Mouse (Mus musculus): ENCODE measurements at regions not wholly inside any gene's neighbourhood (a gene's known extent, or its start where the extent isn't known, plus 50 kb on each side); places are given as distances from the start of the nearest gene placed in this dataset.

GRCm38 (mm10) chr1:184447911-184448310, 284.5 kb downstream of the Hlx start:
- H3K36me3 ChIP-seq (ENCODE audit: control insufficient read depth in 1 of 2, insufficient read depth in 2 of 2, low read length in 2 of 2) = no peaks in the 10 kb centered on the region
- no peaks in the 10 kb centered on the region for H3K4me1 ChIP-seq (ENCODE audit: control insufficient read depth in 1 of 2, insufficient read depth in 2 of 2, low read length in 2 of 2)
- H3K27me3 ChIP-seq (ENCODE audit: control insufficient read depth in 1 of 2, insufficient read depth in 2 of 2, low read length in 2 of 2) = no peaks in the 10 kb centered on the region; a peak in 1 of 4 replicates
- H3K27ac ChIP-seq (ENCODE audit: control insufficient read depth, low read depth, low read length) = no peak overlapping the region
- H3K9me3 ChIP-seq (replicated peaks; ENCODE audit: insufficient read depth, low read length) = no peaks in the 10 kb centered on the region
- no peak overlapping the region for H3K9ac ChIP-seq (ENCODE audit: control insufficient read depth, low read depth, low read length, poor library complexity, severe bottlenecking)
- peak; percentile 54 for DNase-seq (ENCODE audit: low read depth, low spot score)
- H3K4me3 ChIP-seq (ENCODE audit: control insufficient read depth in 1 of 2, insufficient read depth in 1 of 2, low read depth in 2 of 2, low read length in 2 of 2) = no peak overlapping the region
- no peaks in the 10 kb centered on the region for H3K79me2 ChIP-seq (ENCODE audit: control insufficient read depth, insufficient read depth, low read length, poor library complexity)
- TF ChIP-seq MYC (IDR thresholded peaks at IDR 0.05; ENCODE audit: low read depth, low read length) (no peak), RAD21 (IDR thresholded peaks at IDR 0.05; ENCODE audit: low read depth, low read length) (peak; percentile 60), TBP (IDR thresholded peaks at IDR 0.05; ENCODE audit: low read depth, low read length) (no peak), SMC3 (IDR thresholded peaks at IDR 0.05; ENCODE audit: low read depth, low read length) (peak; percentile 88), MAFK (IDR thresholded peaks at IDR 0.05; ENCODE audit: borderline replicate concordance, low read depth, low read length) (no peak), CTCF (IDR thresholded peaks at IDR 0.05 in 2 of 3, conservative IDR thresholded peaks at IDR 0.05 in 1 of 3; ENCODE audit: control insufficient read depth in 1 of 3, insufficient read depth in 1 of 3, low read depth in 2 of 3, low read length in 3 of 3, poor library complexity in 1 of 3, severe bottlenecking in 1 of 3) (peak; percentile 64 to 77 (median 75)), ZC3H11A (IDR thresholded peaks at IDR 0.05; ENCODE audit: low read depth, low read length) (peak; percentile 69), TAL1 (IDR thresholded peaks at IDR 0.05; ENCODE audit: low read length) (no peak), ELF1 (IDR thresholded peaks at IDR 0.05; ENCODE audit: low read depth, low read length) (no peak), ZNF384 (IDR thresholded peaks at IDR 0.05; ENCODE audit: low read depth, low read length) (0 out of 2 replicates have a peak, but pooled peaks have one; percentile 10), RCOR1 (IDR thresholded peaks at IDR 0.05; ENCODE audit: low read depth, low read length) (no peak)

GRCm38 (mm10) chr1:184447161-184447667, 285.2 kb downstream of the Hlx start:
- H3K79me2 ChIP-seq (ENCODE audit: control insufficient read depth, insufficient read depth, low read length, poor library complexity) = no peaks in the 10 kb centered on the region
- H3K27me3 ChIP-seq (ENCODE audit: control insufficient read depth in 1 of 2, insufficient read depth in 2 of 2, low read length in 2 of 2) = no peaks in the 10 kb centered on the region; a peak in 1 of 4 replicates
- H3K36me3 ChIP-seq (ENCODE audit: control insufficient read depth in 1 of 2, insufficient read depth in 2 of 2, low read length in 2 of 2) = no peaks in the 10 kb centered on the region
- H3K4me1 ChIP-seq (ENCODE audit: control insufficient read depth in 1 of 2, insufficient read depth in 2 of 2, low read length in 2 of 2) = no peaks in the 10 kb centered on the region
- no peak for DNase-seq (ENCODE audit: low read depth, low spot score)
- no peak overlapping the region for H3K27ac ChIP-seq (ENCODE audit: control insufficient read depth, low read depth, low read length)
- H3K9ac ChIP-seq (ENCODE audit: control insufficient read depth, low read depth, low read length, poor library complexity, severe bottlenecking) = no peak overlapping the region
- H3K4me3 ChIP-seq (ENCODE audit: control insufficient read depth in 1 of 2, insufficient read depth in 1 of 2, low read depth in 2 of 2, low read length in 2 of 2) = no peak overlapping the region
- TF ChIP-seq RCOR1 (IDR thresholded peaks at IDR 0.05; ENCODE audit: low read depth, low read length) (no peak), POLR2AphosphoS2 (IDR thresholded peaks at IDR 0.05; ENCODE audit: low read length) (no peak), MYC (IDR thresholded peaks at IDR 0.05; ENCODE audit: low read depth, low read length) (no peak)
- H3K9me3 ChIP-seq (replicated peaks; ENCODE audit: insufficient read depth, low read length) = no peaks in the 10 kb centered on the region

- Histone ChIP-seq H3K27me3 (ENCODE audit: control insufficient read depth in 1 of 2, insufficient read depth in 2 of 2, low read length in 2 of 2) (no peaks in the 10 kb centered on the region), H3K9ac (ENCODE audit: control insufficient read depth, low read depth, low read length, poor library complexity, severe bottlenecking) (no peak overlapping the region), H3K36me3 (ENCODE audit: control insufficient read depth in 1 of 2, insufficient read depth in 2 of 2, low read length in 2 of 2) (no peaks in the 10 kb centered on the region), H3K27ac (ENCODE audit: control insufficient read depth, low read depth, low read length) (no peak overlapping the region), H3K79me2 (ENCODE audit: control insufficient read depth, insufficient read depth, low read length, poor library complexity) (no peaks in the 10 kb centered on the region), H3K9me3 (replicated peaks; ENCODE audit: insufficient read depth, low read length) (no peaks in the 10 kb centered on the region), H3K4me3 (ENCODE audit: control insufficient read depth in 1 of 2, insufficient read depth in 1 of 2, low read depth in 2 of 2, low read length in 2 of 2) (no peak overlapping the region), H3K4me1 (ENCODE audit: control insufficient read depth in 1 of 2, insufficient read depth in 2 of 2, low read length in 2 of 2) (no peaks in the 10 kb centered on the region)
- no peak for TF ChIP-seq ZNF384 (IDR thresholded peaks at IDR 0.05; ENCODE audit: low read depth, low read length)
- no peak for TF ChIP-seq MXI1 (IDR thresholded peaks at IDR 0.05; ENCODE audit: low read depth, low read length)
- no peak for TF ChIP-seq ZMIZ1 (IDR thresholded peaks at IDR 0.05; ENCODE audit: low read depth, low read length)
- TF ChIP-seq CHD2 (IDR thresholded peaks at IDR 0.05; ENCODE audit: low read length) = no peak
- TF ChIP-seq MYC (IDR thresholded peaks at IDR 0.05; ENCODE audit: low read depth, low read length) = no peak
- TF ChIP-seq CTCF (IDR thresholded peaks at IDR 0.05 in 2 of 3, conservative IDR thresholded peaks at IDR 0.05 in 1 of 3; ENCODE audit: control insufficient read depth in 1 of 3, insufficient read depth in 1 of 3, low read depth in 2 of 3, low read length in 3 of 3, poor library complexity in 1 of 3, severe bottlenecking in 1 of 3) = no peak
- TF ChIP-seq TAL1 (IDR thresholded peaks at IDR 0.05; ENCODE audit: low read length) = no peak
- no peak for TF ChIP-seq NRF1 (IDR thresholded peaks at IDR 0.05; ENCODE audit: insufficient read depth, low read depth, low read length, poor library complexity, severe bottlenecking)
- TF ChIP-seq BHLHE40 (IDR thresholded peaks at IDR 0.05; ENCODE audit: borderline replicate concordance, low read depth, low read length) = no peak
- no peak for TF ChIP-seq MAFK (IDR thresholded peaks at IDR 0.05; ENCODE audit: borderline replicate concordance, low read depth, low read length)
- TF ChIP-seq JUND (IDR thresholded peaks at IDR 0.05; ENCODE audit: low read depth, low read length) = no peak
- DNase-seq (ENCODE audit: low read depth, low spot score) = no peak
Measured at GRCm38 (mm10) chr1:184444189-184444588, 288.2 kb downstream of the Hlx start.

Measured in MEL (cell line).